Mouse (Mus musculus): ENCODE data around the gene Gnat1.

DNA sequence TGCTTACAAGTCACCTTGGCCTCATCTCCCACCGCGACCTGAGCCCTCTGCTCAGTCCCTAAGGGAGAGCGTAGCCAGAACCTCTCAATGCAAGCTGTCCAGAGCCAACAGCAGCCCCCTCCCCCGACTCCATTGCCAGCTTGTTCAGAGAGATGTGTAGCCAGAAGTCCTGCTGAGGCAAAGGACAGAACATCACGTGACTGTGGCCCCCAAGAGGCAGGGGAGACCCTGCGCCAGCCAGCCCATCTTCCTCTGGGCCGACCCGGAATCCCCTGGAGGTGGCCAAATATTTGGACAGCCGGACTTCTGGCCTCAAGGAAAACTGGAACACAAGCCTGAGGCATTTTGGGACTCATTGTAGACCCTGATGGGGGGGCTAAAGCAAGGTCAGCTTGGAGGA, 16.0 kb downstream of the Gnat1 start:
- no peak for TF ChIP-seq CTCF (IDR thresholded peaks at IDR 0.05; ENCODE audit: extremely low read depth, insufficient read depth, insufficient read length, insufficient replicate concordance)
- no peak for TF ChIP-seq POLR2A (IDR thresholded peaks at IDR 0.05; ENCODE audit: low read depth, low read length)

Data from spleen, adult 2 months (tissue).